Mouse (Mus musculus) colon, adult 2 months (tissue): ENCODE data around the gene Cyp2e1. TPM values are rescaled to one million over a fixed set of nuclear protein-coding genes. Genes with fewer than 3 reads are reported as not detected.

Source experiments
- polyA plus RNA-seq: library from polyadenylated mRNA; depleted of rRNA; stranded (reverse); fragments of >200 nt; gene quantifications from 2 replicates; pipeline ENCODE4 v1.2.3, GENCODE M21; 2012; rRNA removed

The Cyp2e1 gene
- polyA plus RNA-seq: 0.91 and 3.0 TPM in 2 replicates

DNA sequence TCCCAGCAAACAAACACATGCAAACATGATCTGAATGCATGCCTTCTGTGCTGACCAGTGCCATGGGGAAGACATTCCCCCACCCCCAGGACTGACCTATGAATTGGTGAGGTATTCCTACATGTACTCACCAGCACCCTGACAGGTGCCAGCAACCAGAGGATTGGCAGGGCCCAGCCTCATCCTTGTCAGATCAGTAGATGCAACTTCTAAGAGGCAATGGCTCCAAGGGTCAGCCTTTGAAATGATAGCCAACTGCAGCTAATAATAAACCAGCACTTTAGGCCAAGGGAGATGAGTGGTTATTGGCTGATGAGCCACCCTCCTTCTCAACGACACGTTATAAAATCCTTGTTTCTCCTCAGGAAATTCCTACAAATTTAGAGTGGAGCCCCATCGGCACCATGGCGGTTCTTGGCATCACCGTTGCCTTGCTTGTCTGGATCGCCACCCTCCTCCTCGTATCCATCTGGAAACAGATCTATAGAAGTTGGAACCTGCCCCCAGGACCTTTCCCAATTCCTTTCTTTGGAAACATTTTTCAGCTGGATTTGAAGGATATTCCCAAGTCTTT lies at the start of gene Cyp2e1:
Gene Cyp2e1 (plus strand): TSS at position 293 of the 574 bp plus-strand sequence.

DNA sequence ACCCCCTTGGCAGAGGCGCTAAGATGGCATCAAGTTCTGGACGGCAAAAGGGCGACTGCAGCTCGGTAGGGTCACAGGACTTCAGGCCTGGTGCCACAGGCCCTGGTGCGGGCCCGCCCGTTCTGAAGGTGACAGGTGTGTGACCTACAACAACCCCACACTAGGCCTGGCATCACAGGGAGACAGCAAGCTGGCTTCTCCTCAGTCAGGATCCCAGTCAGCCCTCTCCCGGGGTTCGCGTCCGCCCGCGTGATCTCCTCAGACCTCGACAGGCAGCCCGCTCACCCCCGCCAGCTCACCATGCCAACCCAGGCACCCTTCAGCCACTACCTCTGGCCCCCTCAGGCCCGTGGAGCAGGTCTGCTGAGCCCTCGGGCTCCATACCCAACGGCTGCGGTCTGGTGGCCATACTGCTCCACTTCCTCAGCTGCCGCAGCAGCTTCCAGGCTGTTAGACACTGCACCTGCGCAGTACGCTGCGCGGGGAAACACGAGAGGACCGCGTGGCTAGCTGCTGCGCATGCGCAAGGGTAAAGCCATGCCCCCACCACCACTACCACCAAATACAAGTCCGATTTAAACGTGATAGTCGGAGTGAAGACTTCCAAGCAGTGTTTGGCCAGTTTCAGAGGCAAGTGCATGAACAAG lies 24.0 kb downstream of the Cyp2e1 start, which contains the start of gene Syce1:
Gene Syce1 (minus strand): TSS at position 447 of the 647 bp plus-strand sequence.

DNA sequence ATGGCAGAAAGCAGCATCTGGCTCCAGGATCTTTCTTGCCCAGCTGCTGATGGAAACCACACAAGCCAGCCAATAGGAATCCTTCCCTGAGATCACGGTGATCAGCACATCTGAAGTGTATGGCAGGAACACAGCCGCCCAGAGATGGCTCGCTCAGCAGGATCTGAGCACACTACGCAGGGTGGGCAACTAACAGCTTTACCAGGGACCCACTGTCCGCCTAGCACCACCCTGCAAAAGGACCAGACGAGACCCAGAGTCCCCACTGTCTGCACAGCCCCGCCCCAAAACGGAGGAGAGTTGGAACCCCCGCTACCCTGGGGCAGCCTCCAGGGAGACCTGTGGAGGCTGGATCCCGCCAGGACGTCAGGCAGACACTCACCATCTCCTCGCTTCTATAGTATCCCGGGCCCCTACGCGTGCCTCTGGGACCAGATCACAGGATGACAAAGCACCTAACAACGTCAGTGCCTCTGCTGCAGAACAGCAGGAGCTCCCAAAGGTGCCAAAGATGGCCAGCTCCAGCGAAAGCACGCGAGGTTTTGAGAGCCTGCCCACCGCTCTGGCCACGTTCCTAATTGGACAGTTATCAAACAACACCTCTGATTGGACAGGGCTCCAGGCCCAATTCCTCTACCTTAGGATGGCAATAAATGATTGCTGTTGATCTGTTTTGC lies 58.3 kb downstream of the Cyp2e1 start, which contains the start of gene Zfp941:
Gene Zfp941 (minus strand): TSS at position 526 of the 677 bp plus-strand sequence.

Other genes starting within 250 kb of the Cyp2e1 start
- not detected in 2 replicates for gene Olfr538, start 195.9 kb upstream of the Cyp2e1 start, polyA plus RNA-seq
- gene Olfr46, start 162.5 kb upstream of the Cyp2e1 start, polyA plus RNA-seq: not detected in 2 replicates
- not detected in 2 replicates for gene Olfr61, start 134.8 kb upstream of the Cyp2e1 start, polyA plus RNA-seq
- not detected in 2 replicates for gene Olfr53, start 117.3 kb upstream of the Cyp2e1 start, polyA plus RNA-seq
- gene Olfr539, start 103.8 kb upstream of the Cyp2e1 start, polyA plus RNA-seq: not detected in 2 replicates
- not detected in 2 replicates for gene Olfr45, start 81.8 kb upstream of the Cyp2e1 start, polyA plus RNA-seq
- not detected in 2 replicates for gene Olfr541, start 66.5 kb upstream of the Cyp2e1 start, polyA plus RNA-seq
- gene Syce1, start 24.1 kb downstream of the Cyp2e1 start, polyA plus RNA-seq: 0.07 and 0.17 TPM in 2 replicates
- 0.09 and 0.19 TPM in 2 replicates for gene Zfp941, start 58.4 kb downstream of the Cyp2e1 start, polyA plus RNA-seq
- 63.2 and 78.4 TPM in 2 replicates for gene Urah, start 71.3 kb downstream of the Cyp2e1 start, polyA plus RNA-seq
- gene Scgb1c1, start 81.8 kb downstream of the Cyp2e1 start, polyA plus RNA-seq: not detected in 2 replicates
- not detected in 2 replicates for gene Odf3, start 84.1 kb downstream of the Cyp2e1 start, polyA plus RNA-seq
- 2.8 TPM in 1 of 2 replicates, not detected in the other for gene Gm45785, start 92.6 kb downstream of the Cyp2e1 start, polyA plus RNA-seq
- 109 and 117 TPM in 2 replicates for gene Ric8a, start 93.2 kb downstream of the Cyp2e1 start, polyA plus RNA-seq
- 23.7 and 24.1 TPM in 2 replicates for gene Bet1l, start 93.8 kb downstream of the Cyp2e1 start, polyA plus RNA-seq
- 53.8 and 58.2 TPM in 2 replicates for gene Psmd13, start 118.2 kb downstream of the Cyp2e1 start, polyA plus RNA-seq
- gene Sirt3, start 118.6 kb downstream of the Cyp2e1 start, polyA plus RNA-seq: 29.5 and 34.3 TPM in 2 replicates
- 3.4 and 4.0 TPM in 2 replicates for gene Cox8b, start 136.7 kb downstream of the Cyp2e1 start, polyA plus RNA-seq
- gene Nlrp6, start 157.2 kb downstream of the Cyp2e1 start, polyA plus RNA-seq: 82.3 and 99.4 TPM in 2 replicates
- 40.3 and 53.5 TPM in 2 replicates for gene Pgghg, start 177.7 kb downstream of the Cyp2e1 start, polyA plus RNA-seq
- gene Ifitm5, start 186.6 kb downstream of the Cyp2e1 start, polyA plus RNA-seq: 1.5 and 1.6 TPM in 2 replicates
- gene Gm45717, start 192.2 kb downstream of the Cyp2e1 start, polyA plus RNA-seq: not detected in 2 replicates
- gene Ifitm2, start 192.2 kb downstream of the Cyp2e1 start, polyA plus RNA-seq: 481 and 681 TPM in 2 replicates
- gene Ifitm1, start 203.5 kb downstream of the Cyp2e1 start, polyA plus RNA-seq: 83.6 and 107 TPM in 2 replicates
- 135 and 161 TPM in 2 replicates for gene Ifitm3, start 247.0 kb downstream of the Cyp2e1 start, polyA plus RNA-seq